Mouse (Mus musculus) lung, embryonic 16.5 days (tissue): ENCODE measurements around the gene Stat5b. TPM values are rescaled to one million over a fixed set of nuclear protein-coding genes. Genes with fewer than 3 reads are reported as not detected.

Source experiments
- ATAC-seq: fragments of 200-750 bp; cut with Nextera tagmentation; 2 replicates; pipeline ENCODE4 v1.8.0; 2017; ENCODE audit warnings: low read depth, mild to moderate bottlenecking, moderate library complexity
- H3K27ac ChIP-seq: fragments of 300-500 bp; sonication (generic); 2 replicates; pipeline ENCODE4 v1.5.1; 2014; ENCODE audit warnings: mild to moderate bottlenecking, control low read depth, low read length
- H3K27me3 ChIP-seq: fragments of 300-500 bp; sonication (generic); 2 replicates; pipeline ENCODE4 v1.6.1; 2014; ENCODE audit warnings: low read depth, low read length, mixed read lengths; ENCODE audit not compliant: control insufficient read depth, insufficient read depth
- H3K36me3 ChIP-seq: fragments of 300-500 bp; sonication (generic); 2 replicates; pipeline ENCODE4 v1.6.1; 2014; ENCODE audit warnings: low read length; ENCODE audit not compliant: control insufficient read depth, insufficient read depth
- H3K4me1 ChIP-seq: fragments of 300-500 bp; sonication (generic); replicated peaks from 2 replicates; pipeline ENCODE4 v1.6.1; 2014; ENCODE audit warnings: low read length, mixed read lengths; ENCODE audit not compliant: control insufficient read depth, insufficient read depth
- H3K4me2 ChIP-seq: fragments of 300-500 bp; sonication (generic); 2 replicates; pipeline ENCODE4 v1.6.1; 2014; ENCODE audit warnings: low read depth, low read length, control low read depth
- H3K4me3 ChIP-seq: fragments of 300-500 bp; sonication (generic); 2 replicates; pipeline ENCODE4 v1.5.1; 2014; ENCODE audit warnings: mild to moderate bottlenecking, low read length, control low read depth
- H3K9ac ChIP-seq: fragments of 300-500 bp; sonication (generic); 2 replicates; pipeline ENCODE4 v1.6.1; 2014; ENCODE audit warnings: low read length, control low read depth
- H3K9me3 ChIP-seq: fragments of 300-500 bp; sonication (generic); 2 replicates; pipeline ENCODE4 v1.6.1; 2016; ENCODE audit warnings: low read length; ENCODE audit not compliant: control insufficient read depth
- WGBS: fragments of 180-500 bp; shearing (Covaris S2); extraction: QIAGEN DNeasy Blood & Tissue Kit; methylation state at CpG from one replicate; pipeline ENCODE4 v1.1.7; 2014; 5-methylcytosine and 5-hydroxymethylcytosine counted together
- polyA plus RNA-seq: library from polyadenylated mRNA; unstranded; fragments of >200 nt; fragmentation: Nextera tagmentation; extraction: Ambion mirVana; gene quantifications from 2 replicates; pipeline ENCODE4 v1.2.1, GENCODE M21; 2015

Gene Stat5b
- polyA plus RNA-seq, 1 experiment from 2014 or later = 27.2 TPM

- Histone ChIP-seq H3K4me1 (peaks cover 19% of the 10 kb centered on the region), H3K36me3 (no peaks in the 10 kb centered on the region), H3K4me3 (peak overlapping the region; percentile 99), H3K27me3 (no peaks in the 10 kb centered on the region), H3K27ac (no peak overlapping the region), H3K9me3 (no peaks in the 10 kb centered on the region), H3K4me2 (peak overlapping the region; percentile 89), H3K9ac (peak overlapping the region; percentile 33; the same call in 1 of the 2 replicates)
- no peak for ATAC-seq
- WGBS = 61% methylated on average over 14 of the region's 14 CpGs
These were observed 114.4 kb downstream of the Stat5b start for GRCm38 (mm10) chr11:100735954-100736745.

DNA sequence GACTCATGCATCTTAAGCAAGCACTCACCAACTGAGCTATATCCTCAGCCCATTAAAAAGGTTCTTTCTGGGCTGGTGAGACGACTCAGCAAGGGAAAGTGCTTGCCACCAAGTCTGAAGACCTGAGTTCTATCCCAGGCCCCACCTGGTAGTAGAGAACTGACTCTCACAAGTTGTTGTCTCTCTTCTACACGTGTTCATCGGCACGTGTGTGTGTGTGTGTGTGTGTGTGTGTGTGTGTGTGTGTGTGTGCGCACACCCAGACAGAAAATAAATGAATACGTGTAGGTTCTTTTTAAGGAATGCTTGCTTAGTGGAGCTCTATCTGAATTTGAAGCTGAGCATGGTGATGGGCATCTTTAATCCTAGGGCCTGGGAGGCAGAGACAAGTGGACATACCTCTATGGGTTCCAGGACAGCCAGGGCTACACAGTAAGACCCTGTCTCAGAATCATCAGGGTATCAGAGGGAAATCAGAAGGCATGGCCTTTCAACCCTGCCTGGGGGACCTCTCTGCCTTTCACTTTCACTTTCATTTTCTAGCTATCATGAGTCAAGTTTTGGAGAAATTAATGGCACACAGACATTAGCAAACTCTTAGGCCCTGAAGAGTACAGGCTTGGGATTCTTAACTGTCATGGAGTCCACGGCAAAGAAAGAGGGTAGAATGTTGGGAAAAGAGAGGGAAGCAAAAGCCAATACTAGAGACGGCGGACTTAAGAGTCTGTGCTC lies 115.2 kb downstream of the Stat5b start:
- H3K9me3 ChIP-seq = no peaks in the 10 kb centered on the region
- peak overlapping the region; percentile 89; the same call in 1 of the 2 replicates for H3K4me2 ChIP-seq
- 83% methylated on average over 9 of the region's 9 CpGs for WGBS
- no peak overlapping the region for H3K27ac ChIP-seq
- H3K27me3 ChIP-seq = no peaks in the 10 kb centered on the region
- no peaks in the 10 kb centered on the region for H3K36me3 ChIP-seq
- ATAC-seq = no peak
- H3K4me3 ChIP-seq = peak overlapping the region; percentile 2; the same call in 1 of the 2 replicates
- peak overlapping the region; percentile 33; the same call in 1 of the 2 replicates for H3K9ac ChIP-seq
- H3K4me1 ChIP-seq = peaks cover 19% of the 10 kb centered on the region

Other genes starting within 250 kb of the Stat5b start
- 58.3 and 58.6 TPM in 2 replicates for gene Nkiras2, start 231.5 kb downstream of the Stat5b start, polyA plus RNA-seq
- 212 and 230 TPM in 2 replicates for gene Dnajc7, start 230.6 kb downstream of the Stat5b start, polyA plus RNA-seq
- 0.26 TPM in 1 of 2 replicates, not detected in the other for gene Zfp385c, start 158.3 kb downstream of the Stat5b start, polyA plus RNA-seq
- gene Dhx58, start 146.5 kb downstream of the Stat5b start, polyA plus RNA-seq = 2.9 and 3.5 TPM in 2 replicates
- 39.4 and 44.1 TPM in 2 replicates for gene Kat2a, start 138.3 kb downstream of the Stat5b start, polyA plus RNA-seq
- not detected in 2 replicates for gene Hspb9, start 136.9 kb downstream of the Stat5b start, polyA plus RNA-seq
- gene Rab5c, start 112.5 kb downstream of the Stat5b start, polyA plus RNA-seq = 34.3 and 39.8 TPM in 2 replicates
- gene Kcnh4, start 90.8 kb downstream of the Stat5b start, polyA plus RNA-seq = not detected in 2 replicates
- gene Hcrt, start 87.8 kb downstream of the Stat5b start, polyA plus RNA-seq = not detected in 2 replicates
- gene Ghdc, start 79.8 kb downstream of the Stat5b start, polyA plus RNA-seq = 6.2 and 6.8 TPM in 2 replicates
- 11.0 and 11.3 TPM in 2 replicates for gene Stat5a, start 8.6 kb upstream of the Stat5b start, polyA plus RNA-seq
- 58.5 and 63.7 TPM in 2 replicates for gene Stat3, start 88.8 kb upstream of the Stat5b start, polyA plus RNA-seq
- gene Cavin1, start 120.2 kb upstream of the Stat5b start, polyA plus RNA-seq = 461 and 464 TPM in 2 replicates
- gene Atp6v0a1, start 158.7 kb upstream of the Stat5b start, polyA plus RNA-seq = 36.7 and 36.9 TPM in 2 replicates
- 20.6 and 23.1 TPM in 2 replicates for gene Naglu, start 219.3 kb upstream of the Stat5b start, polyA plus RNA-seq
- gene Hsd17b1, start 227.7 kb upstream of the Stat5b start, polyA plus RNA-seq = 0.15 and 0.19 TPM in 2 replicates
- gene Coasy, start 231.8 kb upstream of the Stat5b start, polyA plus RNA-seq = 39.7 and 45.1 TPM in 2 replicates
- gene Mlx, start 236.6 kb upstream of the Stat5b start, polyA plus RNA-seq = 41.3 and 60.3 TPM in 2 replicates
- gene Psmc3ip, start 244.7 kb upstream of the Stat5b start, polyA plus RNA-seq = 29.3 and 32.3 TPM in 2 replicates